Mouse (Mus musculus): ENCODE results near the gene Gper1.

The Gper1 gene

GRCm38 (mm10) chr5:139415001-139415400 lies 8.0 kb upstream of the Gper1 start:
- DNase-seq, result no peak

GRCm38 (mm10) chr5:139416942-139417341 lies 6.0 kb upstream of the Gper1 start:
- peak in 1 of 2 experiments; percentile 46 for DNase-seq

- DNase-seq, result no peak
Measured at GRCm38 (mm10) chr5:139417480-139417879, 5.5 kb upstream of the Gper1 start.

GRCm38 (mm10) chr5:139418110-139418509 lies 4.8 kb upstream of the Gper1 start:
- DNase-seq, result no peak

GRCm38 (mm10) chr5:139418633-139419032 lies 4.3 kb upstream of the Gper1 start:
- DNase-seq, result no peak

- DNase-seq, result no peak
Measured at GRCm38 (mm10) chr5:139425198-139425597, 2.2 kb downstream of the Gper1 start.

GRCm38 (mm10) chr5:139427001-139427400 lies 4.0 kb downstream of the Gper1 start:
- DNase-seq, result no peak

GRCm38 (mm10) chr5:139427989-139428388 lies 5.0 kb downstream of the Gper1 start:
- DNase-seq, result peak; percentile 41 to 65

GRCm38 (mm10) chr5:139429818-139430341 lies 6.9 kb downstream of the Gper1 start:
- DNase-seq, result no peak

GRCm38 (mm10) chr5:139432333-139432732 lies 9.4 kb downstream of the Gper1 start:
- no peak for DNase-seq

- DNase-seq, result no peak
Measured at GRCm38 (mm10) chr5:139432747-139433508, 10.0 kb downstream of the Gper1 start.

- no peak for DNase-seq
Measured at GRCm38 (mm10) chr5:139433842-139434568, 11.1 kb downstream of the Gper1 start.

- no peak for DNase-seq
Measured at GRCm38 (mm10) chr5:139434940-139435339, 12.0 kb downstream of the Gper1 start.

- DNase-seq, result no peak
Measured at GRCm38 (mm10) chr5:139437769-139438168, 14.8 kb downstream of the Gper1 start.

GRCm38 (mm10) chr5:139438440-139438839 lies 15.5 kb downstream of the Gper1 start:
- no peak for DNase-seq

GRCm38 (mm10) chr5:139440451-139440850 lies 17.5 kb downstream of the Gper1 start:
- no peak for DNase-seq

- no peak for DNase-seq
Measured at GRCm38 (mm10) chr5:139440926-139441725, 18.2 kb downstream of the Gper1 start.

GRCm38 (mm10) chr5:139441726-139442018 lies 18.7 kb downstream of the Gper1 start:
- no peak for DNase-seq

GRCm38 (mm10) chr5:139442428-139442827 lies 19.5 kb downstream of the Gper1 start:
- DNase-seq, result no peak

- no peak for DNase-seq
Measured at GRCm38 (mm10) chr5:139442962-139443361, 20.0 kb downstream of the Gper1 start.

GRCm38 (mm10) chr5:139445258-139445657 lies 22.3 kb downstream of the Gper1 start:
- DNase-seq, result peak in 1 of 2 experiments; percentile 35

GRCm38 (mm10) chr5:139448025-139448424 lies 25.1 kb downstream of the Gper1 start:
- DNase-seq, result no peak

GRCm38 (mm10) chr5:139449161-139449791 lies 26.3 kb downstream of the Gper1 start:
- DNase-seq, result peak; percentile 72 to 84

Data from lung, postnatal 4 days (tissue).